Mouse (Mus musculus): ENCODE measurements around the gene Foxb2. TPM values are rescaled to one million over a fixed set of nuclear protein-coding genes. Genes with fewer than 3 reads are reported as not detected.

Gene Foxb2
- polyA plus RNA-seq (2015; fragmentation: Nextera tagmentation; extraction: Ambion mirVana): not detected in 2 replicates

DNA sequence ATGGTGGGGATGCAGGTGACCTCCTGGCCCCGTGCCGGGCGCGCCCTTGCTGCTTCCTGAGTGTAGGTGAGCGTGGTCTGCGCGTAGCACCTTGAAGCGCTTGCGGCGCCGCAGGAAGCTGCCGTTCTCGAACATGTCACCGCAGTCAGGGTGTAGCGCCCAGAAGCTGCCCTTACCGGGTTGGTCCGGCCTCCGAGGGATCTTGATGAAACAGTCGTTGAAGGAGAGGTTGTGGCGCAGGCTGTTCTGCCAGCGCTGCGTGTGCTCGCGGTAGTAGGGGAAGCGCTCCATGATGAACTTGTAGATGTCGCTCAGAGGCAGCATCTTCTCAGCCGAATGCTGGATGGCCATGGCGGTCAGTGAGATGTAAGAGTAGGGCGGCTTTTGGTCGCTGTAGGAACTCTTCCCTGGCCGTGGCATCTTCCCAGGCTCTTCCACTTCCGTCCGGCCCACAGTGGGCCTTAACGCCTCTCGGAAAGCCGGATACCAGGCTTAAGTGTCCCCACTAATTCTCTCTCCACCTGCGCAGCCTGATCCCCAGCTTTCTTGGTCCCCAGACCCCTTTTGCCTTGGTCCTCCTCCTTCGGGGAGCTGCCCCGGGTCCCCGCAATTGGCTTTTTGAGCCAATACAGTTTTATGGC is at the start of gene Foxb2:
Gene Foxb2 (minus strand): TSS at position 585 of the 641 bp plus-strand sequence.

Other genes starting within 250 kb of the Foxb2 start
- 4.0 and 4.4 TPM in 2 replicates for gene Vps13a, start 92.9 kb downstream of the Foxb2 start, polyA plus RNA-seq (2015; fragmentation: Nextera tagmentation; extraction: Ambion mirVana)
- 2.7 and 3.2 TPM in 2 replicates for gene Prune2, start 82.3 kb upstream of the Foxb2 start, polyA plus RNA-seq (2015; fragmentation: Nextera tagmentation; extraction: Ambion mirVana)